Mouse (Mus musculus) cerebellum, adult 18-20 months (tissue): ENCODE data around the gene Pcna.

Experiments used
- DNase-seq, 2 experiments: peaks; one replicate each; pipeline ENCODE4 v3.0.0; 2021

The Pcna gene

GRCm38 (mm10) chr2:132232413-132232945, 20.6 kb downstream of the Pcna start:
- no peak for DNase-seq

- DNase-seq: no peak
Observed at GRCm38 (mm10) chr2:132224359-132224758, 28.8 kb downstream of the Pcna start.

DNA sequence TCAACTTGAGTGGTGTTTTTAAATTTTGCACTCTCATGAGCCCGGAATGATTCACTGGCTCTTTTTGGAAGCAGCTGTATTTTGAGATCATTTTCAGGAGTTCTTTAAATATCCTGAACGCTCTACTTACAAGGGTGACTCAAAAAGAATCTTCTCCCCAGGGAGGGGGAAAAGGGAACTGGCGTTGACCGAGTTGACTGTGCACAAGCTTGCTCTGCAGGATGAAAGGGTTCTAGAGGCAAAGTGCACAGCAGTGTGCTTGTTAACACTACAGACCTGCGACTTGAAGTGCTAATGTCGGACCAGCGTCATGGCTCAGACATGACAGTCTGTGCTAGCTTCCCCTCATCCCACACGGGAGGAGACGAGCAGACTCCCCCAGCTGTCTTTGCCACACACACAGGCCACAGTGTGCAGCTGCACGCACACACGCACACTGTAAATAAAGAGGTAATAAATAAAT, 31.5 kb downstream of the Pcna start:
- DNase-seq: no peak

GRCm38 (mm10) chr2:132211995-132212656, 41.0 kb downstream of the Pcna start:
- no peak for DNase-seq

- DNase-seq: no peak
Observed at GRCm38 (mm10) chr2:132210806-132211312, 42.3 kb downstream of the Pcna start.

DNA sequence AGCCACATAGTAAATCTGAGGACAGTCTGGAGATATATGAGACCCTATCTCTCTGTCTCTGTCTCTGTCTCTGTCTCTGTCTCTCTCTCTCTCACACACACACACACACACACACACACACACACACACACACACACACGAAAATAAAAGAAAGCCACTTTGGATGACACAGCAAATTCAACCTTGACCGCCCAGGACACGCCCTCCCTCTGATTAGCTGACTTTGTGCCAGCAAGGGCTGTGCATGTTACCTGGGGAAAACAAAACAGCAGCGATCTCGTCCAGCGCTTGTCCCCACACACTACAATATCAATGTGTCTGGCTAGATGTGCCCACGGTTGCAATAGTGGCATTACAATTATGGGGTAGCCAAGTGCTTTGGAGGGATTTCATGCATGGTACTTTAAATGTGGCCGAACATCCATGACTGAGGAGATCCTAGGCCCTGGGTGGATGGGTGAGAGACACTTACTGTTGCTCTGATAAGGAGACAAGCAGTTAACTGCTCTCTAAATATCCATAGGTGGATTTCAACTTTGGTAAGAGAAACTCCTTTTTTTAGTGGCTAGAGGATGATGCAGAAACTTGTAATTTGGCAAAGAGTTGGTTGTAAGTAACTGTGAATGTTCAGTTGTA, 44.8 kb downstream of the Pcna start:
- no peak for DNase-seq

GRCm38 (mm10) chr2:132206316-132206881, 46.7 kb downstream of the Pcna start:
- DNase-seq: no peak

DNA sequence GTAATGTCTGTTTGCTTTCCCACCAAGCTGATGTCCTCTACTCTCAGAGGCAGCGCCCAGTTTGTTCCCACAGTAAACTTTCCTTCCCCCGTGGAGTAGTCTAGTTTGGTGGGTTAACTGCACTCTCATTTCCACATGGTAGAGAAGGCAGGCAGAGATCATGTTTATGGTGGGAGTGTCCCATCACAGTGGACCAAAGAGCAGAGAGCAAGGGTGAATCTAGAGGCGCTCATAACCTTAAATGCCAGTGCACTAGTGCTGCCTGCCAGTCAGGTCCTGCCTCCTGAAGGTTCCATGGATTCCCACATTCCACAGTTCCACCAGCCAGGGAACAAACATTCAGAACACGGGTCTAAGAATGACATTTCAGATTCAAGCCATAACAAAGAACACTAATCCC, 47.6 kb downstream of the Pcna start:
- no peak for DNase-seq

GRCm38 (mm10) chr2:132203773-132204172, 49.3 kb downstream of the Pcna start:
- DNase-seq: no peak

- no peak for DNase-seq
Observed at GRCm38 (mm10) chr2:132203186-132203585, 49.9 kb downstream of the Pcna start.
